Mouse (Mus musculus): ENCODE measurements around the gene Osbpl10. TPM values are rescaled to one million over a fixed set of nuclear protein-coding genes. Genes with fewer than 3 reads are reported as not detected.

Osbpl10 gene
- total RNA-seq, 2 experiments from 2014 or later = not detected

DNA sequence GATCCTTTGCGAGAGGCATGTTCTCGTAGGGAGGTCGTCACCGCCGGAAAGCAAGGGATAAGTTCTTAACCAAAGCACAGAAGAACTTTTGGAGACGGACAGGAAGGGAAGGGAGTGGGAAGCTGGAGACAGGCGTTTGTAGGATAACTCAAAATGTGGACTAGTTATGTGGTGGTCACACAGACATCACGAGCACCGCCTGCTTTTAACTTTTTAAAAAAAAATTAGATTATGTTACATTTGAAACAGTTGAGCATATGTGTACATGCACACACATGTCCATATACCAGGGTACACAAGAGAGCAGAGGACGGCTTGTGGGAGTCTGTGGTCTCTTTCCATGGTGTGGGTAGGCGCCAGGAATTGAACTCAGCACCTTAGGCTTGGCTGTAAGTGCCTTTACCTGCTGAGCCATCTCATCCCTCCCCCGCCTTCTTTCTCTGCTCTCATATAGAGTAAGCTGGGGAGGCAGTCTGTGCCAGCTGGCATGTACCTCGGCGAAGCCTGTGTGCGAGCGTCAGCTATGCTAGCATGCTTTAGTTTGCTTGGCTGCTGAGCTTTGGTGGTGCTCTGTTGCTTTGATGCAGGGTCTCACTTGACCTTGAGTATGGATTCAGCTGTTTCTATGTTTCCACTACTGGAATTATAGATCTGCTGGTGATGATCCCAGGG lies 4.5 kb downstream of the Osbpl10 start, which contains the start of gene Rps27rt:
TSS of gene Rps27rt (minus strand) at position 51 of the 672 bp plus-strand sequence.
- no peak for ATAC-seq (ENCODE audit: poor library complexity, severe bottlenecking)

GRCm38 (mm10) chr9:114985741-114986140 lies 7.4 kb downstream of the Osbpl10 start:
- no peak for ATAC-seq (ENCODE audit: poor library complexity, severe bottlenecking)

- ATAC-seq (ENCODE audit: poor library complexity, severe bottlenecking) = no peak
Observed at GRCm38 (mm10) chr9:114986361-114986760, 8.0 kb downstream of the Osbpl10 start.

- no peak for ATAC-seq (ENCODE audit: poor library complexity, severe bottlenecking)
Observed at GRCm38 (mm10) chr9:114988029-114988428, 9.7 kb downstream of the Osbpl10 start.

GRCm38 (mm10) chr9:114988610-114989327 lies 10.4 kb downstream of the Osbpl10 start:
- no peak for ATAC-seq (ENCODE audit: poor library complexity, severe bottlenecking)

- ATAC-seq (ENCODE audit: poor library complexity, severe bottlenecking) = no peak
Observed at GRCm38 (mm10) chr9:114990421-114990820, 12.1 kb downstream of the Osbpl10 start.

- ATAC-seq (ENCODE audit: poor library complexity, severe bottlenecking) = no peak
Observed at GRCm38 (mm10) chr9:114992528-114992927, 14.2 kb downstream of the Osbpl10 start.

DNA sequence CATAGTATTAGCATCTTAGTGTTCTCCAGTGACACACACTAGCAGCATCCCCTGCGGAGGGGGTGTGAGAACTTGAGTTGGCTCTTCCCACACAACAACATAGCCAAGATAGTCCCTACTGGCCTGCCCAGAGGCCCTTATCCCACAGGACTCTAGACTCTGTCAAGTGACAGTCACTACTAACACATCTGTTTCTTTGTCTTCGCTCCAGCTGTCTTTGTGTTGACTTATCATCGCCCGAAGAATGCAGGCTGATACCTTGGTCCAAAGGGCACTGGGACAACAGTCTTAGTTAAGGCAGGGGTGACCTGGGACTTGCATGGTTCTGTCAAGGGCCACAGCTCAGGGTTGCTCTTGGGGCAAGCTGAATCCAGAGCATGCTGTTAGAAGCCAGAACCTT lies 16.9 kb downstream of the Osbpl10 start:
- no peak for ATAC-seq (ENCODE audit: poor library complexity, severe bottlenecking)

DNA sequence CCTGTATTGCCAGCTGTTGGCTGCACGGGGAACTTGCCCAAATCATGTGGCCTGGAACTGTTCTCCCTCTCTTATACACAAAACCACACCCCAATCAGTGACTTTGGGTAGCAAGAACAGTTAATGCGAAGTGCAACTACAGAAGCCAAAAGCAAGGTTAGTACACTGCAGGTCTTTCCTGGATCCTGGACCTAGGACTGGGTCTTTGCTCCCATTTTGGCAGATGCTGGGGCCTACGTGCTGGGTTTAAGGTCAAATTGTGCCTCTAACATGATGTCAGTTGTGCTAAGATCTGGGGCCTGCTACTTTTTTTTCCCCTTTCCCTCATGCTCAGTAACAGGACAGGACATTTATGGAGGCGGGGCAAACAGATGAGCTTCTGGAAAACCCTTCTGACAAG lies 17.3 kb downstream of the Osbpl10 start:
- ATAC-seq (ENCODE audit: poor library complexity, severe bottlenecking) = no peak

- 0 out of 2 replicates have a peak, but pooled peaks have one; percentile 51 for ATAC-seq (ENCODE audit: poor library complexity, severe bottlenecking)
Observed at GRCm38 (mm10) chr9:114996489-114996888, 18.1 kb downstream of the Osbpl10 start.

DNA sequence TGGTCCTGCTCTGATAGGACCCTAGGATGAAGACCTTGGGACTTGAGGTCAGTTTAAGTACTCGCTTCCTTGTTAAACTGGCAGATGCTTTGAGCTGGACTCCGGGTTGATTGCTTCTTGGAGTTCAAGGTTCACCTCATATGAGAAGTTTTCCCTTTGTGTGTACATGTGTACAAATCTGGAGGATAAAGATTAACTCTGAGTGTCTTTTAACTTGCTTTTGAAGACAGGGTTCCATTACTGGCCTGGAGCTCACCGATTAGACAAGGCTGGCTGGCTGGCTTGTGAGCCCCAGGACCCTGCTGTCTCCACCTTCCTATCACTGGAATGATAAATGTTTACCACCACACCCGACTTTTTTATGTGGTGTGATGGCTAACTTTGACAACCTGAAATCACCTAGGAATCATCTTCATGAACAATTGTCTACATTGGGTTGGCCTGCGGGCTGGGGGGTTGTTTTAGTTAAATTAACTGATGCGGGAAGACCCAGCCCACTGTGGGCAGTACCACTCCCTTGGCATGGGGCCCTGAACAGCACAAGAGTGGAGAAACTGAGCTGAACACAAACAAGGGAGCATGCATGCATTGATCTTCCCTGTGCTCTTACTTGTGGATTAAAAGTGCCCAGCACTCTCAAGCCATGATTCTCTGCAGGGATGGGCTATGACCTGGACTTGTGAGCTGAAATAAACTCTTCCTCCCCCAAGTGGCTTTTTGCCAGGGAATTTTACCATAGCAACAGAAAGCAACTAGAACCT lies 20.8 kb downstream of the Osbpl10 start:
- no peak for ATAC-seq (ENCODE audit: poor library complexity, severe bottlenecking)

GRCm38 (mm10) chr9:114999771-115000146 lies 21.4 kb downstream of the Osbpl10 start:
- no peak for ATAC-seq (ENCODE audit: poor library complexity, severe bottlenecking)

DNA sequence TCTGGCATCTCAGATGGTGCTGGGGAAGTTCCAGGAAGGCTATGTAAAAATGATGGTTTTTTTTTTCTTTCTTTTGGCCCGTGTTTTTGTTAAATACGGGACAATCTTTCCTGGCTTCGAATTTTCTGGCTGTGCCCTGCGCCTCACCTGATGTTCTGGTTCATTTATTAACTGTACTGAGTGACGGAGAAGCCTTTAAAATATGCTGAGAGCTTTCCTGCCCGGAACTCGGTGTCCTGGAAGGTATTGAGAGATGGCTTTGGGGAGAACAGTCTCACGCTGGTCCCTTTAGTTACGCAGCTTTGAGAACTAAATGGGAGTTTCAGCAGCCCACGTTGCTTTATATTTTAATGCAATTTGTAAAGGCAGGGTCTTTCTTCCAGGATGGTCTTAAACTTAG lies 27.1 kb downstream of the Osbpl10 start:
- no peak for ATAC-seq (ENCODE audit: poor library complexity, severe bottlenecking)

DNA sequence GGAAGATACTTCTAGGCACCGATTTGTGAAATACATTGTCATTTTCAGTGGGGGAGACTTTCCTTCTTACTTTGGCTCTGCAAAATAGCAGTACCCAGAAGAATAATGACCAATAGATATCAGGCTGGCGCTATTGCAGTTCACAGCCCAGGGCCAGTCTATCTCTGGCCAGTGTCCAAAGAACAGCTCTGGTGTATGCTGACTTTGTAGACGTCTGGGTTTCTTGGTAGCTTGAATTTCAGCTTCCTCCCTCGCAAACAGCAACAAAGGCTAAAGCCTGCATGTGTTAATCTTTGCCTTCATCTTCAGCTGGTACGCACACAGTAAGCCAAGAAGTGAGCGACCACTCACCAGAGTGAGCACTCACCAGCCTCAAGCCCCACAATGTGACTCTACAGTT lies 29.4 kb downstream of the Osbpl10 start:
- no peak for ATAC-seq (ENCODE audit: poor library complexity, severe bottlenecking)

- no peak for ATAC-seq (ENCODE audit: poor library complexity, severe bottlenecking)
Observed at GRCm38 (mm10) chr9:115008194-115008593, 29.8 kb downstream of the Osbpl10 start.

- peak; percentile 94 for ATAC-seq (ENCODE audit: poor library complexity, severe bottlenecking)
Observed at GRCm38 (mm10) chr9:115012367-115012766, 34.0 kb downstream of the Osbpl10 start.

GRCm38 (mm10) chr9:115020141-115020540 lies 41.8 kb downstream of the Osbpl10 start:
- ATAC-seq (ENCODE audit: poor library complexity, severe bottlenecking) = no peak

GRCm38 (mm10) chr9:115021419-115021818 lies 43.0 kb downstream of the Osbpl10 start:
- no peak for ATAC-seq (ENCODE audit: poor library complexity, severe bottlenecking)

GRCm38 (mm10) chr9:115023137-115023536 lies 44.8 kb downstream of the Osbpl10 start:
- no peak for ATAC-seq (ENCODE audit: poor library complexity, severe bottlenecking)

- ATAC-seq (ENCODE audit: poor library complexity, severe bottlenecking) = no peak
Observed at GRCm38 (mm10) chr9:115023708-115024383, 45.5 kb downstream of the Osbpl10 start.

- no peak for ATAC-seq (ENCODE audit: poor library complexity, severe bottlenecking)
Observed at GRCm38 (mm10) chr9:115029307-115029706, 50.9 kb downstream of the Osbpl10 start.
